Mouse (Mus musculus) macrophage (primary cell): ENCODE data around the gene Stk32b. TPM values are rescaled to one million over a fixed set of nuclear protein-coding genes. Genes with fewer than 3 reads are reported as not detected.

Source experiments
- H3K27ac ChIP-seq: fragments of 350-480 bp; formaldehyde crosslinking; 2 replicates; pipeline ENCODE4 v1.9.0; 2021
- H3K36me3 ChIP-seq: fragments of 350-480 bp; formaldehyde crosslinking; 2 replicates; pipeline ENCODE4 v1.9.0; 2021; ENCODE audit errors: inconsistent target
- H3K4me3 ChIP-seq: fragments of 350-480 bp; formaldehyde crosslinking; 2 replicates; pipeline ENCODE4 v1.9.0; 2021; ENCODE audit errors: inconsistent target
- H3K79me2 ChIP-seq: fragments of 350-480 bp; formaldehyde crosslinking; 2 replicates; pipeline ENCODE4 v1.9.0; 2021; ENCODE audit errors: inconsistent target
- WGBS: methylation state at CpG from one replicate; pipeline ENCODE4 v1.1.7; 2026; ENCODE audit warnings: inconsistent platforms; ENCODE audit not compliant: missing documents; 5-methylcytosine and 5-hydroxymethylcytosine counted together
- polyA plus RNA-seq: library from polyadenylated mRNA; stranded (reverse); fragments of 250-400 nt; gene quantifications from 3 replicates; pipeline ENCODE4 v1.2.4, GENCODE M21; 2018; ENCODE audit warnings: inconsistent platforms
- total RNA-seq, 78 experiments: library from RNA; depleted of rRNA; stranded (reverse); fragments of 250-400 nt; gene quantifications; 1 replicate in 9 of 78; 2 replicates in 24 of 78; 3 replicates in 43 of 78; 4 replicates in 2 of 78; pipeline ENCODE4 v1.2.4; 2018; ENCODE audit warnings: inconsistent platforms in 56 of 78

Gene Stk32b
- not detected for total RNA-seq (2018; cell fraction: chromatin; rRNA removed)
- total RNA-seq (2018; cell fraction: cytosol; rRNA removed) = not detected
- not detected for total RNA-seq (2018; cell fraction: nucleus; rRNA removed)
- not detected in 3 replicates for polyA plus RNA-seq

DNA sequence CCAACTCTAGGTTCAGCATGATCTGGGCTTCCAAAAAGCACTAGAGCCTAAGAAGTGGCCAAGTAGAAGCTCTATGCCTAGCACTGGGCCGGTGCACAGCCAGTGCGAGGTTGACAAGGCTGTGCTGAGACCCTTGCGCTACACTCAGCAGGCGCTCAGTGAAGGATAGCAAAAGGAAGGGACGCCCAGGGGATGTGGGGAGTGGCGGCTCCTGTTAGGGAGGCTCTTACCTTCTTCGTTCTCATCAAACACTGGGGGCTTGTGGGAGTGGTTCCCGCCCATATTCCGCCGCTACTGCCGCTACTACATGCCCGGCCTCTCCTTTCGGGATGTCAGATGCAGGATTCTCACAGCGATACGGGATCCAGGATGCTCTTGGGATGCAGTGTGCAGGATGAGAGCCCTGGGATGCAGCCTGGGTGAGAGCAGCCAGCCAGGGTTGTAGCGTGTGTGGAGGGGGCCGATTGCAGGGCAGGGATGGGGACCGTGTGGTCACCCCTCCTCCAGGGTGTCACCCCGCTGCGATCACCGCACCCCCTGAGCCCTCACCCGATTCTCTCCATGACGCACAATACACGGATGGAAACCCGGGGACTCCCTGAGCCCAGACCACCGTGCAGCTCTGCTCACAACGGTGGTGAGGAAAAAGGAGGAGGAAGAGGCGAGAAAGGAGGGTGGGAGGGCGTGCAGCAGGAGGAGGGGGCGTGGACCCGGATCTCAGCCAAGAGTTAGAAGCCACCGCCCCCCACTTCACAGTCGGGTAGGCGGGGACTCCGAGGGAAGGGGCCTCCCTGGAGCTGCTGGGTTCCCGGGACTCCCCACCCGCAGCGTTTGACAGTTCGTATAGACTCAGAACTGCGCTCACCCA lies at the start of gene Stk32b:
TSS of gene Stk32b (minus strand) at position 667 of the 868 bp plus-strand sequence.
- no peak within 1 kb of the TSS for H3K27ac ChIP-seq
- no peaks in the 10 kb centered on the region for H3K36me3 ChIP-seq
- H3K4me3 ChIP-seq = no peak within 1 kb of the TSS
- no peaks in the 10 kb centered on the region for H3K79me2 ChIP-seq
- 5% methylated on average over 40 of the region's 40 CpGs for WGBS

DNA sequence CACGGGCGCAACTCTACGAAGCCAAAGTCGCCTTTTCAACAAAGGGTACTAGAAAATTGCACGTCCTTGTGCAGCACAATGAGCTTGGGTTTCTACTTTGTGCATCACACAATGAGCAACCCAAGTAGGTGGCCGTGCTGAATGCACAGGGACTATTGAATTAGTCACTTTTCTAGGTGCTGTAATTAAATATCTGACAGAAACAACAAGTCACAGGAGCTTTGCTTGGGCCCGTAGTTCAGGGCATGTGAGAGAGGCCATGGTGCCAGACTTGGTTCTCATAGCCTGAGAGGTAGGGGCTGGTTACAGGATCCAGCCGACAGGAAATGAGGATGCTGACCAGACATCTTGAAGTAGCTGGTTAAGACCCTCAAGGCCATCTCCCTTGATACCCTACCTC lies 48.9 kb upstream of the Stk32b start:
- H3K27ac ChIP-seq = no peak overlapping the region

GRCm38 (mm10) chr5:37762046-37762445 lies 45.1 kb upstream of the Stk32b start:
- Histone ChIP-seq H3K4me3 (no peak overlapping the region), H3K27ac (no peak overlapping the region), H3K79me2 (no peaks in the 10 kb centered on the region), H3K36me3 (no peaks in the 10 kb centered on the region)
- 90% methylated on average over 3 of the region's 3 CpGs for WGBS

More for the DNA sequence above, 48.9 kb upstream of the Stk32b start:
- 86% methylated on average over 8 of the region's 8 CpGs for WGBS
- Histone ChIP-seq H3K4me3 (no peak overlapping the region), H3K79me2 (no peaks in the 10 kb centered on the region), H3K36me3 (no peaks in the 10 kb centered on the region)

GRCm38 (mm10) chr5:37753366-37753765 lies 36.4 kb upstream of the Stk32b start:
- Histone ChIP-seq H3K27ac (no peak overlapping the region), H3K4me3 (no peak overlapping the region), H3K36me3 (no peaks in the 10 kb centered on the region), H3K79me2 (no peaks in the 10 kb centered on the region)
- 83% methylated on average over 7 of the region's 7 CpGs for WGBS

DNA sequence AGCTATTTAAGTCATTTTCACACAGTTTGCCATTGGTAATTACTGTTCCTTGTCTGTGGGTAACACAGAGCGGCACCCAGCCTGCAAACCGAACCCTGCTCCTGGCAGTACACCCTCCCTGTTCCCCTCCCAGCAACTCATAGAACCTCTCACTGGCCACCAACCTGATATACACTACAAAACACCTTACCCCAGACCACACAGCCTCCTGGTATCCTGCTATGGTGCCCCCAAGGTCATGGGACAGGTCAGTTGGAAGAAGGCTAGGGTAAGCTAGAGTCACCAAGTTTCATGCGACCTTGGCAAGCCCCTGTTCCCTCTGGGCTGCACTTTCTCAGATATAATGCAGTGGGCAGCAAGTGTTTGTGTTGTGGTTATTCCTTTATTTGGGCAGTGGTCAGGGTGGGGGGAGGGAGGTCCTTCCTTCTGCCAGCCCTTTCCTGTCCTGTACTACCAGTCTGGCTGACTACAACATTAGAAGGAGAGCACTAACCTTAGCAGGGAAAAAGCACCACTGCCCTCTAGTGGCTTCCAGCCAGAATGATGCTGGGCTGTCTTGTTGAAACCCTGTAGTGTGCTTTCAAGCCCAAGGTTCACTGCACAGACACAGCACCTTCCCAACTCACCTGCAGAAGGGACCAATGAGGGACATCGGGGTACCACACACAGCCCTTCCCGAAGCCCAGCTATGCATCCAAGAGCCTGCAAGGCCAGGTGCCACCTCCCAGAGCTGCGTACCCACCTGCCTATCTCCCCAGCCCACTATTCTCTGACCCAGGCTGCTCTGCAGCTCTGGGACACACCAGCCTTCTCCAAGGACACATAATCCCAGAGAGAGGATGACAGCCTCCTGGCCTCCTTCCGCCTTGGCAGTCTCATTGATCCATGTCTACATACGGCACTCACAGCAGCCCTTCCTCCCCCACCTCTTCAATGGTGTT lies 35.3 kb upstream of the Stk32b start:
- 65% methylated on average over 8 of the region's 8 CpGs for WGBS
- Histone ChIP-seq H3K36me3 (no peaks in the 10 kb centered on the region), H3K79me2 (no peaks in the 10 kb centered on the region), H3K4me3 (no peak overlapping the region), H3K27ac (no peak overlapping the region)

GRCm38 (mm10) chr5:37743889-37744707 lies 27.1 kb upstream of the Stk32b start:
- Histone ChIP-seq H3K36me3 (no peaks in the 10 kb centered on the region), H3K4me3 (no peak overlapping the region), H3K27ac (no peak overlapping the region), H3K79me2 (no peaks in the 10 kb centered on the region)
- WGBS = 79% methylated on average over 13 of the region's 13 CpGs

DNA sequence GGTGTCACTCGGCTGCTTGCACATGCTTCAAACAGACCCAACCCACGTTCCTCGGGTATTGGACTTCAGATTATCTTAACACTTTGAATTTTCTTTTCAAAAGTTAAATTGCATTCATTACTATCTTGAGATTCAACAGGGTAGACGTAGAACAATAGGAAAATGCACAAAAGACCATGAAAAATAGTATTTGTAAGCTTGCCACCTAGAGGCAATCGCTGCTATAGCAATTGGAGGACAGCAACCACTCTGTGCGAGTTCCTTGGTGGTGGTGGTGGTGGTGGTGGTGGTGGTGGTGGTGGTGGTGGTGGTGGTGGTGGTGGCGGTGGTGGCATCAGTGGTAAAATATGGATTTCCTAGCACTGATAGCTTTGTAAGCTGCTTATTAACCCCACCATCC lies 19.2 kb upstream of the Stk32b start:
- no peaks in the 10 kb centered on the region for H3K79me2 ChIP-seq
- no peak overlapping the region for H3K27ac ChIP-seq
- no peak overlapping the region for H3K4me3 ChIP-seq
- 60% methylated on average over 6 of the region's 7 CpGs for WGBS
- no peaks in the 10 kb centered on the region for H3K36me3 ChIP-seq

GRCm38 (mm10) chr5:37735224-37735623 lies 18.3 kb upstream of the Stk32b start, which contains the start of gene Cytl1:
Cytl1 (plus strand) TSS chr5:37735519.
- H3K27ac ChIP-seq = no peak within 1 kb of the TSS
- H3K4me3 ChIP-seq = no peak within 1 kb of the TSS
- WGBS = 61% methylated on average over 5 of the region's 5 CpGs
- H3K36me3 ChIP-seq = no peaks in the 10 kb centered on the region
- H3K79me2 ChIP-seq = no peaks in the 10 kb centered on the region

GRCm38 (mm10) chr5:37730781-37731180 lies 13.8 kb upstream of the Stk32b start:
- Histone ChIP-seq H3K36me3 (no peaks in the 10 kb centered on the region), H3K79me2 (no peaks in the 10 kb centered on the region), H3K4me3 (no peak overlapping the region), H3K27ac (no peak overlapping the region)
- WGBS = 94% methylated on average over 2 of the region's 2 CpGs

GRCm38 (mm10) chr5:37725220-37725886 lies 8.4 kb upstream of the Stk32b start:
- no peak overlapping the region for H3K4me3 ChIP-seq
- no peak overlapping the region for H3K27ac ChIP-seq
- 85% methylated on average over 4 of the region's 4 CpGs for WGBS
- H3K79me2 ChIP-seq = no peaks in the 10 kb centered on the region
- no peaks in the 10 kb centered on the region for H3K36me3 ChIP-seq

GRCm38 (mm10) chr5:37720670-37721069 lies 3.7 kb upstream of the Stk32b start:
- H3K27ac ChIP-seq = no peak overlapping the region
- WGBS = 50% methylated on average over 6 of the region's 6 CpGs
- H3K4me3 ChIP-seq = no peak overlapping the region
- no peaks in the 10 kb centered on the region for H3K36me3 ChIP-seq
- no peaks in the 10 kb centered on the region for H3K79me2 ChIP-seq

DNA sequence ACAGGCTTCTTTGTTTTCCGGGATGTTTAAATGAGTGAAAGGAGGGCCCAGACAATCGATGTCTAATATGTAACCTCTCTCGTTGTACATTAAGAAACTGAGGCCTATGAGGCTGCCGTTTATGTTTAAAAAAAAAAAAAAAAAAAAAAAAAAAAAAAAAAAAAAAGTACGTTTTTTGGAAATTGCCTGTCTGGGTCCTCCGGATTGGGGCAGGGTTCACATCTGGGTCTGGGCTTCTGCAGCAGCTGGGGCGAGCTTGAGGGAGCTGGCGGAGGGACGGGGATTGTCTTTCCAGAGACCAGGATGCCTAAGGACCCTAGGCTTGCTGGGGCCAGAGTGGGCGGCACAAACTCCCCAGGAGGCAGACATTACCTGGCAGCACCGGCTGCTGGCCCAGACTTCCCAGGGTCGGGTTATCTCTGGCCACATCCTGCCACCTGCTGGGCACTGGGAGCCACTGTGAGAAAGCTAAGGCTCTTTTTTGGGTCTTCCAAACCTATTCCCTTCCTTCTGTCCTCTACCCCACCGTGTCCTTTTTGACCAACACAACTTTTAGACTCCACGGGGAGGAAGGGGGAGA lies 503 bp upstream of the Stk32b start:
- Histone ChIP-seq H3K4me3 (no peak overlapping the region), H3K27ac (no peak overlapping the region), H3K79me2 (no peaks in the 10 kb centered on the region), H3K36me3 (no peaks in the 10 kb centered on the region)
- 5% methylated on average over 14 of the region's 14 CpGs for WGBS

- H3K27ac ChIP-seq = no peak overlapping the region
- 69% methylated on average over 5 of the region's 5 CpGs for WGBS
- H3K36me3 ChIP-seq = no peaks in the 10 kb centered on the region
These were observed 7.6 kb downstream of the Stk32b start for GRCm38 (mm10) chr5:37709257-37709904.

More at GRCm38 (mm10) chr5:37709257-37709904, 7.6 kb downstream of the Stk32b start:
- Histone ChIP-seq H3K79me2 (no peaks in the 10 kb centered on the region), H3K4me3 (no peak overlapping the region)
